Mouse (Mus musculus): ENCODE results near the gene Pgf. TPM values are rescaled to one million over a fixed set of nuclear protein-coding genes. Genes with fewer than 3 reads are reported as not detected.
A peak's percentile ranks its signal among the peaks of the same experiment; 100 is the strongest.

Pgf gene
- 49.6 TPM for polyA plus RNA-seq (2012; fragmentation: generic; extraction: Trizol)
- long read RNA-seq, experiment 1, transcript Pgf-204 (7 exons, 2,080 nt), result major isoform, 37 of 46 reads
- long read RNA-seq, experiment 1, partial matches to known transcripts, result 1 of 46 reads
- long read RNA-seq, experiment 1, other reads (novel, unspliced or antisense), result 8 of 46 reads
- long read RNA-seq, experiment 2, transcript Pgf-204 (7 exons, 2,080 nt), result major isoform, 151 of 171 reads
- long read RNA-seq, experiment 2, partial matches to known transcripts, result 1 of 171 reads
- long read RNA-seq, experiment 2, other reads (novel, unspliced or antisense), result 19 of 171 reads

DNA sequence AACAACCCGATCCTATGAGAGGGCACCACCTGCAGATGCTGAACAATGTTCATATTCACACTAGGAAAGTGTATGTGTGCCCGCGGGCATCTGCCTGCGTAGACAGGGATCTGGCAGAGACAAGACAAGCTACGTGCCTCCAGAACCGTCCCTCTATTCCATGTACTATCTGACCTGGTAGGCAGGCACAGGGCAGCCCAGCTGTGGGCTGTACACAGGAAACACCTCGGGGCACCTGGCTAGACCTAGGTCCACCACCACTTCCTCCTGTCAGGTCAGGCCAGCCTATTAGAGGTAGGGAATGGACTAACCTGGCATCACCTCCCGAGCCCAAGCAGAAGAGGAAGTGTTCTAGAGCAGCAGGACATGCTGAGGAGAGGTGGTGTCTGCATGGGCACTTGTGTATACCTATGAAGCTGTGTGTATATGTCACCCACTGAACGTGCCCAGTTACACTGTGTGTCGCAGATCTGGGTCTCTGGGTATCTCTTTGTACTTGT, at the start of gene Pgf:
Gene Pgf (minus strand): TSS at position 51 of the 500 bp plus-strand sequence.
- Histone ChIP-seq H3ac (ENCODE audit: control insufficient read depth, insufficient read length, low read depth) (peak within 1 kb of the TSS; percentile 50), H3K36me3 (ENCODE audit: control insufficient read depth, insufficient read depth) (peaks cover 5% of the 10 kb centered on the region), H3K27me3 (ENCODE audit: control insufficient read depth, insufficient read depth, insufficient read length) (no peaks in the 10 kb centered on the region), H3K79me3 (ENCODE audit: low read depth) (peaks cover 11% of the 10 kb centered on the region), H3K79me2 (ENCODE audit: control insufficient read depth, insufficient read depth) (peaks cover 31% of the 10 kb centered on the region), H3K4me3 (ENCODE audit: insufficient read depth, poor library complexity, severe bottlenecking) (peak within 1 kb of the TSS; percentile 47)
- no peak for TF ChIP-seq MYOD1 (IDR thresholded peaks at IDR 0.05; ENCODE audit: control insufficient read depth, insufficient read length, low read depth)
- no peak for TF ChIP-seq CTCF (IDR thresholded peaks at IDR 0.05; ENCODE audit: control insufficient read depth, insufficient read depth, insufficient read length)
- TF ChIP-seq MYOG (IDR thresholded peaks at IDR 0.05; ENCODE audit: control insufficient read depth, extremely low read depth, insufficient read length), result no peak
- no peak for TF ChIP-seq USF1 (IDR thresholded peaks at IDR 0.05; ENCODE audit: low read depth)

DNA sequence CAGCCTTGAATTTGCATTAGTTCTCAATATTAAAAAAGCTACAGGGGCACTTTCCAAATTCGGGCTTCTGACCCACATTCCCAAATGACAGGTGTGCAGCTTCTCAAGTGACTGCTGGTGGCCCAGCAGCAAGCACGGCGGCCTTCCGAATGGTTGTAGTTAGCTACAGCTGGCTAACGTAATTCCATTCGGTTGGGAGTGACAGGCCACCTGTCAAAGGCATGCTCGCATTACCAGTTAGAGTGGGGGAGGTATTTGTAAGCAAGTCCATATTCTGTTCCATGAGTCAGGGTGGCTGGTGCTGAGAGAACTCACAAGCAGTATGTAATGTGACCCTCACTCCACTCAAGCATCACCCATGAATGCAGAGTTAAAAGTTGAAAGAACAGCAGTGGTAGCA, 49.6 kb upstream of the Pgf start:
- Histone ChIP-seq H3K4me3 (ENCODE audit: insufficient read depth, poor library complexity, severe bottlenecking) (no peak overlapping the region), H3K79me3 (ENCODE audit: low read depth) (no peaks in the 10 kb centered on the region), H3ac (ENCODE audit: control insufficient read depth, insufficient read length, low read depth) (no peak overlapping the region), H3K79me2 (ENCODE audit: control insufficient read depth, insufficient read depth) (peaks cover 13% of the 10 kb centered on the region), H3K36me3 (ENCODE audit: control insufficient read depth, insufficient read depth) (peaks cover 45% of the 10 kb centered on the region), H3K27me3 (ENCODE audit: control insufficient read depth, insufficient read depth, insufficient read length) (no peaks in the 10 kb centered on the region)
- TF ChIP-seq MYOG (IDR thresholded peaks at IDR 0.05; ENCODE audit: control insufficient read depth, extremely low read depth, insufficient read length) (no peak), MYOD1 (IDR thresholded peaks at IDR 0.05; ENCODE audit: control insufficient read depth, insufficient read length, low read depth) (peak; percentile 99), MAX (IDR thresholded peaks at IDR 0.05) (peak; percentile 81), USF1 (IDR thresholded peaks at IDR 0.05; ENCODE audit: low read depth) (no peak), CTCF (IDR thresholded peaks at IDR 0.05; ENCODE audit: control insufficient read depth, insufficient read depth, insufficient read length) (no peak)

DNA sequence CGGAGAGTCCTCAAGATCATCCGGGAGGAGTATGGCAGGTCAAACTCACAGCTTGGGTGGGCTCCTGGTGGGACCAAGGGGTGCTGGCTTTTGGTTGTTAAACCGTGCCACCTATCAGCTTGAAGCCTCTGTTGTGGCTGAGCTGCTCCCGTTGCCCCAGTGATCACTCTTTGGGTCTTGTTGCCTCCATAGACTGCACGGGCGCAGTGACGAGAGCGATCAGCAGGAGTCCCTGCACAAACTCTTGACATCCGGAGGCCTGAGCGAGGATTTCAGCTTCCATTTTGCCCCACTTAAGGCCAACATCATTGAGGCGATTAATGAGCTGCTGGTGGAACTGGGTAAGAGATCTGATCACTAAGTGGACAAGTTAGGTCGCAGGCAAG, 42.3 kb upstream of the Pgf start:
- no peaks in the 10 kb centered on the region for H3K27me3 ChIP-seq (ENCODE audit: control insufficient read depth, insufficient read depth, insufficient read length)
- H3K79me2 ChIP-seq (ENCODE audit: control insufficient read depth, insufficient read depth), result peaks cover 42% of the 10 kb centered on the region
- peaks cover 21% of the 10 kb centered on the region for H3K79me3 ChIP-seq (ENCODE audit: low read depth)
- peak overlapping the region; percentile 87 for H3ac ChIP-seq (ENCODE audit: control insufficient read depth, insufficient read length, low read depth)
- TF ChIP-seq MYOD1 (IDR thresholded peaks at IDR 0.05; ENCODE audit: control insufficient read depth, insufficient read length, low read depth) (no peak), MYOG (IDR thresholded peaks at IDR 0.05; ENCODE audit: control insufficient read depth, extremely low read depth, insufficient read length) (no peak), CTCF (IDR thresholded peaks at IDR 0.05; ENCODE audit: control insufficient read depth, insufficient read depth, insufficient read length) (no peak), USF1 (IDR thresholded peaks at IDR 0.05; ENCODE audit: low read depth) (no peak), MAX (IDR thresholded peaks at IDR 0.05) (no peak), CEBPB (IDR thresholded peaks at IDR 0.05; ENCODE audit: low read depth) (no peak), FOSL1 (IDR thresholded peaks at IDR 0.05; ENCODE audit: insufficient read depth, low read length, poor library complexity, severe bottlenecking) (no peak)
- H3K36me3 ChIP-seq (ENCODE audit: control insufficient read depth, insufficient read depth), result peaks cover 44% of the 10 kb centered on the region
- peak overlapping the region; percentile 100 for H3K4me3 ChIP-seq (ENCODE audit: insufficient read depth, poor library complexity, severe bottlenecking)

DNA sequence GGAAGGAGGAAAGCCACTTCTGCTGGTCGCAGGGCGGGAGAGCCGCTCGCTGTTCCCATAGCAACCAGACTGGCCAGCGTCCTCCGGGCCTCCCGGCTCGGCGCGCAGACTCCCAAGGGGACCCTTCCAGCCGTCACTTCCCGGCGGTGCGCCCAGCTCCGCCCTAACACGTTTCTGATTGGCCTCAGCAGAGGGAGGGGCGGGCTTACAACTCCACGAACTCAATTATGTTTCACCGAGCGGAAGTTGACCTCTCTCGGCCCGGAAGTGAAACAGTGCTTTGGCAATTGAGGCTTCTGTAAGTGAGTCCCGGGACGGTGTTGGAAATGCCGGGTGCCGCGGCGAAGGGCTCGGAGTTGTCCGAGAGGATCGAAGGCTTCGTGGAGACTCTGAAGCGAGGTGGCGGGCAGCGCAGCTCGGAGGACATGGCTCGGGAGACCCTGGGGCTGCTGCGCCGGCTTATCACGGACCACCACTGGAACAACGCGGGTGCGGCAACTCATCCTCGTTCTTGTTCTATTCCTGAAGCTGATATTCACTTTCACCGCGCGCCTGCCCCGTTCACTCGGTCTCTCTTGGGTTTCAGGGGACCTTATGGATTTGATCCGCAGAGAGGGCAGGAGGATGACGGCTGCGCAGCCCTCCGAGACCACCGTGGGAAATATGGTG, 41.8 kb upstream of the Pgf start, which contains the start of gene Eif2b2:
Gene Eif2b2 (plus strand): TSS at position 246 of the 669 bp plus-strand sequence.
- H3K36me3 ChIP-seq (ENCODE audit: control insufficient read depth, insufficient read depth), result peaks cover 39% of the 10 kb centered on the region
- H3K4me3 ChIP-seq (ENCODE audit: insufficient read depth, poor library complexity, severe bottlenecking), result peak within 1 kb of the TSS; percentile 100
- peaks cover 21% of the 10 kb centered on the region for H3K79me3 ChIP-seq (ENCODE audit: low read depth)
- TF ChIP-seq MYOD1 (IDR thresholded peaks at IDR 0.05; ENCODE audit: control insufficient read depth, insufficient read length, low read depth) (no peak), MAX (IDR thresholded peaks at IDR 0.05) (peak; percentile 29), FOSL1 (IDR thresholded peaks at IDR 0.05; ENCODE audit: insufficient read depth, low read length, poor library complexity, severe bottlenecking) (no peak), USF1 (IDR thresholded peaks at IDR 0.05; ENCODE audit: low read depth) (no peak), CEBPB (IDR thresholded peaks at IDR 0.05; ENCODE audit: low read depth) (no peak), MYOG (IDR thresholded peaks at IDR 0.05; ENCODE audit: control insufficient read depth, extremely low read depth, insufficient read length) (no peak)
- H3K27me3 ChIP-seq (ENCODE audit: control insufficient read depth, insufficient read depth, insufficient read length), result no peaks in the 10 kb centered on the region
- H3ac ChIP-seq (ENCODE audit: control insufficient read depth, insufficient read length, low read depth), result peak within 1 kb of the TSS; percentile 87
- H3K79me2 ChIP-seq (ENCODE audit: control insufficient read depth, insufficient read depth), result peaks cover 42% of the 10 kb centered on the region

DNA sequence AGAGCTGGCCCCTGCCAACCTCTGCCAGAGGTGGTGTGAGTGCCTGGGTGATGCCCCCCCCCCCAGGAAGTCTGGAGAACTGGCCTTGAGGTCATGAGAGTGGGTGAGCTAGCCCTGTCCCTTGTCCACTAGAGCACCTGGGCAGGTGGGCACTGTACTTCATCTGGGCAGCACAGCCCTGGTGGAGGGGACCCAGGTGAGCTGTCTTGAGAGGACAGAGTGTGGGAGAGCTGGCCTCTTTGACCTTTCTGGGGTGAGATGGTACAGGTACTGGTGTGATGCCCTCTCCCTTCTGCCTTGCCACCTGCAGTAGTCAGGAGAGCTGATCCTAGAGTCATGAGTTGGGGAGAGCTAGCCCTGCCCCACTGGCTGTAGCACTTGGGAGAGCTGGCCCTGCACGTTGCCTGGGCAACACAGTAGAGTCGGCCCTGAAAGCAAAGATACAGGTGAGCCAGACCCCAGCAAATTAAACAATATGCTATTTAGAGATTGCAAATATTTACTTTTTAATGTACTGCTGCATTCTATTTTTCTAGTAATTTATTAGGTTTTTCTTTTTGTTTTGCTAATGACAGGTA, 40.2 kb upstream of the Pgf start:
- Histone ChIP-seq H3K36me3 (ENCODE audit: control insufficient read depth, insufficient read depth) (peaks cover 24% of the 10 kb centered on the region), H3K27me3 (ENCODE audit: control insufficient read depth, insufficient read depth, insufficient read length) (no peaks in the 10 kb centered on the region), H3K79me2 (ENCODE audit: control insufficient read depth, insufficient read depth) (peaks cover 35% of the 10 kb centered on the region), H3K4me3 (ENCODE audit: insufficient read depth, poor library complexity, severe bottlenecking) (no peak overlapping the region), H3K79me3 (ENCODE audit: low read depth) (peaks cover 21% of the 10 kb centered on the region), H3ac (ENCODE audit: control insufficient read depth, insufficient read length, low read depth) (no peak overlapping the region)
- no peak for TF ChIP-seq CEBPB (IDR thresholded peaks at IDR 0.05; ENCODE audit: low read depth)
- TF ChIP-seq FOSL1 (IDR thresholded peaks at IDR 0.05; ENCODE audit: insufficient read depth, low read length, poor library complexity, severe bottlenecking), result no peak
- no peak for TF ChIP-seq MAX (IDR thresholded peaks at IDR 0.05)
- TF ChIP-seq MYOG (IDR thresholded peaks at IDR 0.05; ENCODE audit: control insufficient read depth, extremely low read depth, insufficient read length), result no peak
- no peak for TF ChIP-seq CTCF (IDR thresholded peaks at IDR 0.05; ENCODE audit: control insufficient read depth, insufficient read depth, insufficient read length)
- no peak for TF ChIP-seq USF1 (IDR thresholded peaks at IDR 0.05; ENCODE audit: low read depth)
- no peak for TF ChIP-seq MYOD1 (IDR thresholded peaks at IDR 0.05; ENCODE audit: control insufficient read depth, insufficient read length, low read depth)

Measured in C2C12 (cell line).